Mouse (Mus musculus) liver, embryonic 16.5 days (tissue): ENCODE results near the gene Rnf149. TPM values are rescaled to one million over a fixed set of nuclear protein-coding genes. Genes with fewer than 3 reads are reported as not detected.

Experiments
- ATAC-seq: fragments of 200-750 bp; cut with Nextera tagmentation; 2 replicates; pipeline ENCODE4 v1.8.0; 2017; ENCODE audit warnings: low read depth, mild to moderate bottlenecking, moderate number of reproducible peaks, moderate library complexity
- H3K27ac ChIP-seq: fragments of 300-500 bp; sonication (generic); 2 replicates; pipeline ENCODE4 v1.5.1; 2014; ENCODE audit warnings: mild to moderate bottlenecking, low read length
- H3K27me3 ChIP-seq: fragments of 300-500 bp; sonication (generic); 2 replicates; pipeline ENCODE4 v1.6.1; 2014; ENCODE audit warnings: low read depth, low read length, mixed read lengths; ENCODE audit not compliant: control insufficient read depth, insufficient read depth
- H3K36me3 ChIP-seq: fragments of 300-500 bp; sonication (generic); 2 replicates; pipeline ENCODE4 v1.6.1; 2014; ENCODE audit warnings: mild to moderate bottlenecking; ENCODE audit not compliant: control insufficient read depth, insufficient read depth
- H3K4me1 ChIP-seq: fragments of 300-500 bp; sonication (generic); 2 replicates; pipeline ENCODE4 v1.6.1; 2014; ENCODE audit warnings: low read depth, low read length, mixed read lengths; ENCODE audit not compliant: control insufficient read depth
- H3K4me2 ChIP-seq: fragments of 300-500 bp; sonication (generic); 2 replicates; pipeline ENCODE4 v1.6.1; 2014; ENCODE audit warnings: low read depth, low read length, mixed read lengths
- H3K4me3 ChIP-seq: fragments of 300-500 bp; sonication (generic); 2 replicates; pipeline ENCODE4 v1.5.1; 2014; ENCODE audit warnings: low read depth, mild to moderate bottlenecking, low read length
- H3K9ac ChIP-seq: fragments of 300-500 bp; sonication (generic); 2 replicates; pipeline ENCODE4 v1.6.1; 2014; ENCODE audit warnings: low read depth, low read length
- H3K9me3 ChIP-seq: fragments of 300-500 bp; sonication (generic); replicated peaks from 2 replicates; pipeline ENCODE4 v1.6.1; 2016; ENCODE audit warnings: low read length; ENCODE audit not compliant: control insufficient read depth
- WGBS: fragments of 180-500 bp; shearing (Covaris S2); extraction: QIAGEN DNeasy Blood & Tissue Kit; methylation state at CpG from one replicate; pipeline ENCODE4 v1.1.7; 2014; ENCODE audit not compliant: insufficient replicate concordance; 5-methylcytosine and 5-hydroxymethylcytosine counted together
- polyA plus RNA-seq: library from polyadenylated mRNA; unstranded; fragments of >200 nt; fragmentation: Nextera tagmentation; extraction: Ambion mirVana; gene quantifications from 2 replicates; pipeline ENCODE4 v1.2.1, GENCODE M21; 2015

Rnf149 gene
- polyA plus RNA-seq, 1 experiment from 2014 or later: 15.3 TPM

- no peak for ATAC-seq
- Histone ChIP-seq H3K27me3 (no peaks in the 10 kb centered on the region), H3K9ac (no peak overlapping the region), H3K4me3 (no peak overlapping the region), H3K9me3 (no peaks in the 10 kb centered on the region), H3K36me3 (no peaks in the 10 kb centered on the region), H3K27ac (no peak overlapping the region), H3K4me2 (no peak overlapping the region), H3K4me1 (no peaks in the 10 kb centered on the region)
- 54% methylated on average over 9 of the region's 9 CpGs for WGBS
Observed at GRCm38 (mm10) chr1:39505600-39505999, 71.6 kb downstream of the Rnf149 start.

- H3K4me2 ChIP-seq: no peak overlapping the region
- no peaks in the 10 kb centered on the region for H3K4me1 ChIP-seq
- no peaks in the 10 kb centered on the region for H3K36me3 ChIP-seq
- H3K9ac ChIP-seq: no peak overlapping the region
- no peak for ATAC-seq
- no peak overlapping the region for H3K27ac ChIP-seq
- no peaks in the 10 kb centered on the region for H3K27me3 ChIP-seq
- no peaks in the 10 kb centered on the region for H3K9me3 ChIP-seq
- WGBS: 6% methylated on average over 1 of the region's 1 CpGs
- no peak overlapping the region for H3K4me3 ChIP-seq
Observed at GRCm38 (mm10) chr1:39504261-39504660, 72.9 kb downstream of the Rnf149 start.

- Histone ChIP-seq H3K4me2 (no peak overlapping the region), H3K4me1 (no peaks in the 10 kb centered on the region), H3K27ac (peak overlapping the region; percentile 45; the same call in 1 of the 2 replicates), H3K9ac (no peak overlapping the region), H3K27me3 (no peaks in the 10 kb centered on the region), H3K36me3 (no peaks in the 10 kb centered on the region), H3K9me3 (no peaks in the 10 kb centered on the region), H3K4me3 (no peak overlapping the region)
- ATAC-seq: peak; percentile 47
- WGBS: 65% methylated on average over 17 of the region's 17 CpGs
Observed at GRCm38 (mm10) chr1:39502817-39503633, 74.2 kb downstream of the Rnf149 start.

Other genes with a start within 250 kb of the Rnf149 start
- 252 and 283 TPM in 2 replicates for gene Rpl31, start 209.6 kb downstream of the Rnf149 start, polyA plus RNA-seq
- 6.2 and 7.2 TPM in 2 replicates for gene Tbc1d8, start 98.7 kb downstream of the Rnf149 start, polyA plus RNA-seq
- gene Cnot11, start 42.4 kb downstream of the Rnf149 start, polyA plus RNA-seq: 4.5 and 5.6 TPM in 2 replicates
- gene Creg2, start 74.1 kb upstream of the Rnf149 start, polyA plus RNA-seq: not detected in 2 replicates
- 0.13 and 0.14 TPM in 2 replicates for gene Rfx8, start 143.6 kb upstream of the Rnf149 start, polyA plus RNA-seq
- gene Gm3646, start 227.9 kb upstream of the Rnf149 start, polyA plus RNA-seq: not detected in 2 replicates